Mouse (Mus musculus): ENCODE measurements around the gene Smg6. TPM values are rescaled to one million over a fixed set of nuclear protein-coding genes. Genes with fewer than 3 reads are reported as not detected.
A peak's percentile ranks its signal among the peaks of the same experiment; 100 is the strongest.

Smg6 gene
- polyA plus RNA-seq, 1 experiment from 2014 or later, result 15.8 TPM

GRCm38 (mm10) chr11:74897678-74898516 is 27.7 kb upstream of the Smg6 start, which contains the start of gene Tsr1:
Gene Tsr1 (plus strand): TSS chr11:74898071.
- no peaks in the 10 kb centered on the region for H3K27me3 ChIP-seq (ENCODE audit: control insufficient read depth, insufficient read depth, low read length)
- WGBS, result under 1% methylated on average over 54 of the region's 54 CpGs
- H3K27ac ChIP-seq (ENCODE audit: low read length), result peak within 1 kb of the TSS; percentile 93
- no peaks in the 10 kb centered on the region for H3K9me3 ChIP-seq (replicated peaks; ENCODE audit: control insufficient read depth, low read length)
- H3K36me3 ChIP-seq (ENCODE audit: control insufficient read depth, insufficient read depth, low read length), result peaks cover 22% of the 10 kb centered on the region
- H3K4me3 ChIP-seq (replicated peaks; ENCODE audit: low read length), result peak within 1 kb of the TSS; percentile 98
- H3K4me1 ChIP-seq (ENCODE audit: control insufficient read depth, insufficient read depth, low read length), result peaks cover 17% of the 10 kb centered on the region
- peak; percentile 85 for ATAC-seq (ENCODE audit: insufficient read depth, low FRiP score)
- H3K4me2 ChIP-seq (ENCODE audit: low read depth, low read length), result peak within 1 kb of the TSS; percentile 95
- H3K9ac ChIP-seq (ENCODE audit: low read length), result peak within 1 kb of the TSS; percentile 88

- peak overlapping the region; percentile 98 for H3K4me3 ChIP-seq (replicated peaks; ENCODE audit: low read length)
- peak overlapping the region; percentile 93; the same call in 1 of the 2 replicates for H3K27ac ChIP-seq (ENCODE audit: low read length)
- peaks cover 17% of the 10 kb centered on the region for H3K4me1 ChIP-seq (ENCODE audit: control insufficient read depth, insufficient read depth, low read length)
- 1% methylated on average over 7 of the region's 7 CpGs for WGBS
- no peaks in the 10 kb centered on the region for H3K9me3 ChIP-seq (replicated peaks; ENCODE audit: control insufficient read depth, low read length)
- H3K4me2 ChIP-seq (ENCODE audit: low read depth, low read length), result peak overlapping the region; percentile 95
- H3K9ac ChIP-seq (ENCODE audit: low read length), result peak overlapping the region; percentile 88
- H3K36me3 ChIP-seq (ENCODE audit: control insufficient read depth, insufficient read depth, low read length), result peaks cover 22% of the 10 kb centered on the region
- no peaks in the 10 kb centered on the region for H3K27me3 ChIP-seq (ENCODE audit: control insufficient read depth, insufficient read depth, low read length)
- no peak for ATAC-seq (ENCODE audit: insufficient read depth, low FRiP score)
Observed at GRCm38 (mm10) chr11:74898517-74898827, 27.2 kb upstream of the Smg6 start.

- no peak overlapping the region for H3K4me3 ChIP-seq (replicated peaks; ENCODE audit: low read length)
- 0 out of 2 replicates have a peak, but pooled peaks have one; percentile 18 for ATAC-seq (ENCODE audit: insufficient read depth, low FRiP score)
- H3K36me3 ChIP-seq (ENCODE audit: control insufficient read depth, insufficient read depth, low read length), result peaks cover 37% of the 10 kb centered on the region
- 57% methylated on average over 6 of the region's 6 CpGs for WGBS
- no peak overlapping the region for H3K4me2 ChIP-seq (ENCODE audit: low read depth, low read length)
- peak overlapping the region; percentile 29 for H3K27ac ChIP-seq (ENCODE audit: low read length)
- peaks cover 14% of the 10 kb centered on the region for H3K4me1 ChIP-seq (ENCODE audit: control insufficient read depth, insufficient read depth, low read length)
- H3K27me3 ChIP-seq (ENCODE audit: control insufficient read depth, insufficient read depth, low read length), result no peaks in the 10 kb centered on the region
- H3K9ac ChIP-seq (ENCODE audit: low read length), result 0 out of 2 replicates have a peak overlapping the region, but pooled peaks have one; percentile 2
- no peaks in the 10 kb centered on the region for H3K9me3 ChIP-seq (replicated peaks; ENCODE audit: control insufficient read depth, low read length)
Observed at GRCm38 (mm10) chr11:74901555-74901954, 24.1 kb upstream of the Smg6 start.

GRCm38 (mm10) chr11:74902416-74902815 is 23.2 kb upstream of the Smg6 start:
- Histone ChIP-seq H3K9me3 (replicated peaks; ENCODE audit: control insufficient read depth, low read length) (no peaks in the 10 kb centered on the region), H3K4me3 (replicated peaks; ENCODE audit: low read length) (no peak overlapping the region), H3K4me2 (ENCODE audit: low read depth, low read length) (no peak overlapping the region), H3K4me1 (ENCODE audit: control insufficient read depth, insufficient read depth, low read length) (peaks cover 14% of the 10 kb centered on the region), H3K36me3 (ENCODE audit: control insufficient read depth, insufficient read depth, low read length) (peaks cover 46% of the 10 kb centered on the region), H3K9ac (ENCODE audit: low read length) (no peak overlapping the region), H3K27ac (ENCODE audit: low read length) (no peak overlapping the region), H3K27me3 (ENCODE audit: control insufficient read depth, insufficient read depth, low read length) (no peaks in the 10 kb centered on the region)
- WGBS, result 72% methylated on average over 5 of the region's 5 CpGs
- ATAC-seq (ENCODE audit: insufficient read depth, low FRiP score), result no peak

- 93% methylated on average over 6 of the region's 6 CpGs for WGBS
- no peak for ATAC-seq (ENCODE audit: insufficient read depth, low FRiP score)
- Histone ChIP-seq H3K9me3 (replicated peaks; ENCODE audit: control insufficient read depth, low read length) (no peaks in the 10 kb centered on the region), H3K27me3 (ENCODE audit: control insufficient read depth, insufficient read depth, low read length) (no peaks in the 10 kb centered on the region), H3K4me1 (ENCODE audit: control insufficient read depth, insufficient read depth, low read length) (no peaks in the 10 kb centered on the region), H3K27ac (ENCODE audit: low read length) (no peak overlapping the region), H3K36me3 (ENCODE audit: control insufficient read depth, insufficient read depth, low read length) (peaks cover 47% of the 10 kb centered on the region), H3K4me2 (ENCODE audit: low read depth, low read length) (no peak overlapping the region), H3K9ac (ENCODE audit: low read length) (no peak overlapping the region), H3K4me3 (replicated peaks; ENCODE audit: low read length) (no peak overlapping the region)
Observed at GRCm38 (mm10) chr11:74907850-74908249, 17.8 kb upstream of the Smg6 start.

GRCm38 (mm10) chr11:74908618-74909399 is 16.8 kb upstream of the Smg6 start:
- Histone ChIP-seq H3K27ac (ENCODE audit: low read length) (no peak overlapping the region), H3K27me3 (ENCODE audit: control insufficient read depth, insufficient read depth, low read length) (no peaks in the 10 kb centered on the region), H3K4me1 (ENCODE audit: control insufficient read depth, insufficient read depth, low read length) (no peaks in the 10 kb centered on the region), H3K9ac (ENCODE audit: low read length) (no peak overlapping the region), H3K4me2 (ENCODE audit: low read depth, low read length) (no peak overlapping the region), H3K36me3 (ENCODE audit: control insufficient read depth, insufficient read depth, low read length) (peaks cover 47% of the 10 kb centered on the region), H3K4me3 (replicated peaks; ENCODE audit: low read length) (no peak overlapping the region), H3K9me3 (replicated peaks; ENCODE audit: control insufficient read depth, low read length) (no peaks in the 10 kb centered on the region)
- no peak; the same call in 1 of the 2 replicates for ATAC-seq (ENCODE audit: insufficient read depth, low FRiP score)
- WGBS, result 70% methylated on average over 12 of the region's 12 CpGs

GRCm38 (mm10) chr11:74909978-74910377 is 15.6 kb upstream of the Smg6 start:
- Histone ChIP-seq H3K4me2 (ENCODE audit: low read depth, low read length) (no peak overlapping the region), H3K9ac (ENCODE audit: low read length) (no peak overlapping the region), H3K27me3 (ENCODE audit: control insufficient read depth, insufficient read depth, low read length) (no peaks in the 10 kb centered on the region), H3K9me3 (replicated peaks; ENCODE audit: control insufficient read depth, low read length) (no peaks in the 10 kb centered on the region), H3K27ac (ENCODE audit: low read length) (no peak overlapping the region), H3K4me3 (replicated peaks; ENCODE audit: low read length) (no peak overlapping the region), H3K36me3 (ENCODE audit: control insufficient read depth, insufficient read depth, low read length) (peaks cover 45% of the 10 kb centered on the region), H3K4me1 (ENCODE audit: control insufficient read depth, insufficient read depth, low read length) (no peaks in the 10 kb centered on the region)
- ATAC-seq (ENCODE audit: insufficient read depth, low FRiP score), result no peak
- 87% methylated on average over 4 of the region's 4 CpGs for WGBS

GRCm38 (mm10) chr11:74912492-74912891 is 13.1 kb upstream of the Smg6 start:
- no peaks in the 10 kb centered on the region for H3K27me3 ChIP-seq (ENCODE audit: control insufficient read depth, insufficient read depth, low read length)
- no peak for ATAC-seq (ENCODE audit: insufficient read depth, low FRiP score)
- no peaks in the 10 kb centered on the region for H3K9me3 ChIP-seq (replicated peaks; ENCODE audit: control insufficient read depth, low read length)
- H3K4me1 ChIP-seq (ENCODE audit: control insufficient read depth, insufficient read depth, low read length), result no peaks in the 10 kb centered on the region
- H3K4me2 ChIP-seq (ENCODE audit: low read depth, low read length), result no peak overlapping the region
- H3K27ac ChIP-seq (ENCODE audit: low read length), result no peak overlapping the region
- WGBS, result 63% methylated on average over 3 of the region's 3 CpGs
- H3K4me3 ChIP-seq (replicated peaks; ENCODE audit: low read length), result no peak overlapping the region
- no peak overlapping the region for H3K9ac ChIP-seq (ENCODE audit: low read length)
- H3K36me3 ChIP-seq (ENCODE audit: control insufficient read depth, insufficient read depth, low read length), result peaks cover 22% of the 10 kb centered on the region

- 67% methylated on average over 6 of the region's 6 CpGs for WGBS
- Histone ChIP-seq H3K4me3 (replicated peaks; ENCODE audit: low read length) (no peak overlapping the region), H3K4me1 (ENCODE audit: control insufficient read depth, insufficient read depth, low read length) (no peaks in the 10 kb centered on the region), H3K4me2 (ENCODE audit: low read depth, low read length) (no peak overlapping the region), H3K9me3 (replicated peaks; ENCODE audit: control insufficient read depth, low read length) (no peaks in the 10 kb centered on the region), H3K36me3 (ENCODE audit: control insufficient read depth, insufficient read depth, low read length) (0 out of 2 replicates have a peak, but pooled peaks cover 5% of the 10 kb centered on the region), H3K27me3 (ENCODE audit: control insufficient read depth, insufficient read depth, low read length) (no peaks in the 10 kb centered on the region), H3K27ac (ENCODE audit: low read length) (no peak overlapping the region), H3K9ac (ENCODE audit: low read length) (no peak overlapping the region)
- no peak for ATAC-seq (ENCODE audit: insufficient read depth, low FRiP score)
Observed at GRCm38 (mm10) chr11:74919249-74919648, 6.4 kb upstream of the Smg6 start.
